Mouse (Mus musculus) lung, postnatal 0 days (tissue): ENCODE measurements around the gene Gm10024.
"Not testable (repeated sequence)": the region's sequence is repeated elsewhere in the genome, so short reads cannot be mapped to it uniquely, and the experiment has no call there.

Experiments used
- CTCF ChIP-seq: IDR thresholded peaks from 2 replicates; pipeline ENCODE4 v1.5.1; 2016; ENCODE audit warnings: antibody characterized with exemption, mild to moderate bottlenecking
- EP300 ChIP-seq: IDR thresholded peaks from 2 replicates; pipeline ENCODE4 v1.6.1; 2016; ENCODE audit warnings: antibody characterized with exemption, mild to moderate bottlenecking, control low read depth

DNA sequence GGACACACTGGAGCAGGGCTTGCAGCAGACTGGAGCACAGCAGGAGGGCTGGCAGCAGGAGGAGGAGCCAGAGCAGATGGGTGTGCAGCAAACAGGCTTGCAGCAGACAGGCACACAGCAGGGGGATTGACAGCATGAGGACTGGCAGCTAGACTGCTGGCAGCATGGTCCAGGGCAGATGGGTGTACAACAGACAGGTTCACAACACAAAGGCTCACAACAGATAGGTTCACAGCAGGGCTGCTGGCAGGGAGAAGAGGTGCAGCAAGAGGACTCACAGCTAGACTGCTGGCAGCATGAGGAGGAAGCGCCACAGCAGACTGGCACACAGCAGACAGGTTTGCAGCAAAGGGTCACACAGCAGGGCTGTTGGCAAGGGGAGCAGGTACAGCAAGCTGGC is 39.4 kb downstream of the Gm10024 start:
- TF ChIP-seq EP300, CTCF: not testable (repeated sequence)
